Mouse (Mus musculus): ENCODE data around the gene Zbed5. TPM values are rescaled to one million over a fixed set of nuclear protein-coding genes. Genes with fewer than 3 reads are reported as not detected.

The Zbed5 gene
- total and polyA plus RNA-seq, 3 experiments = 4.5 to 6.4 (median 4.9) TPM

DNA sequence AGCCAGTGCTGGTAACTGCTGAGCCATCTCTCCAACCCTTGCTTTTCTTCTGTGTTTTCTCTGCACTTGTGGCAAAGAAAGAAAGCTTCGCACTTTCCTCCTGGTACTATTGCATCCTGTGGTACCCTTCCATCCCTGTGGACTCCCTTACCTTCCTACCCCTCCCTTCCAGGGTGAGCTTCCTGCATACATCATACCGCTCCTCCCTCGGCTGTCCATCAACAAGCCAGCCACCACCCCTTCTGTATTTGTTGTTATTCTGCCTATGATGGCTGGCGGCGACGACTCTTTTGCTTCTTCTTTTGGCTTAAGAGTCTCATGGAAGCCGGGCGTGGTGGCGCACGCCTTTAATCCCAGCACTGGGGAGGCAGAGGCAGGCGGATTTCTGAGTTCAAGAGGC lies 20.4 kb upstream of the Zbed5 start:
- Histone ChIP-seq H3K4me2 (ENCODE audit: insufficient read depth, low read depth, poor library complexity, severe bottlenecking) (no peak overlapping the region), H3K4me3 (replicated peaks in 1 of 3; ENCODE audit: low read depth in 2 of 3, low read length in 2 of 3, poor library complexity in 1 of 3) (no peak overlapping the region), H3K27me3 (replicated peaks) (no peaks in the 10 kb centered on the region), H3K27ac (ENCODE audit: insufficient read depth, low read depth) (no peak overlapping the region), H3K4me1 (ENCODE audit: control insufficient read depth in 1 of 2, insufficient read depth in 2 of 2) (no peaks in the 10 kb centered on the region), H3K36me3 (replicated peaks in 1 of 2; ENCODE audit: control insufficient read depth in 1 of 2, insufficient read depth in 1 of 2, low read length in 1 of 2) (peaks cover 0 to 2% of the 10 kb centered on the region in 2 experiments), H3K9ac (ENCODE audit: insufficient read depth, low read depth) (no peak overlapping the region), H3K79me2 (replicated peaks; ENCODE audit: control insufficient read depth, extremely low read depth, insufficient read depth, poor library complexity, severe bottlenecking) (no peaks in the 10 kb centered on the region), H3K9me3 (replicated peaks; ENCODE audit: low read length) (no peaks in the 10 kb centered on the region)
- TF ChIP-seq IRF4 (IDR thresholded peaks at IDR 0.05; ENCODE audit: low read depth, low read length) (no peak), TCF12 (IDR thresholded peaks at IDR 0.05; ENCODE audit: low read depth, low read length) (no peak), BHLHE40 (IDR thresholded peaks at IDR 0.05; ENCODE audit: low read depth, low read length) (no peak)
- dilution Hi-C loops (cut with MboI; ENCODE audit: extremely low pct_ligation_motif_present, extremely low pct_unique_long_range_greater_than_20kb, low sequenced_read_pairs) (no loop called here), in situ Hi-C loops (cut with MboI; ENCODE audit: low pct_ligation_motif_present, low pct_unique_long_range_greater_than_20kb, low sequenced_read_pairs) (no loop called here)
- no peak for DNase-seq (ENCODE audit: extremely low read depth)

DNA sequence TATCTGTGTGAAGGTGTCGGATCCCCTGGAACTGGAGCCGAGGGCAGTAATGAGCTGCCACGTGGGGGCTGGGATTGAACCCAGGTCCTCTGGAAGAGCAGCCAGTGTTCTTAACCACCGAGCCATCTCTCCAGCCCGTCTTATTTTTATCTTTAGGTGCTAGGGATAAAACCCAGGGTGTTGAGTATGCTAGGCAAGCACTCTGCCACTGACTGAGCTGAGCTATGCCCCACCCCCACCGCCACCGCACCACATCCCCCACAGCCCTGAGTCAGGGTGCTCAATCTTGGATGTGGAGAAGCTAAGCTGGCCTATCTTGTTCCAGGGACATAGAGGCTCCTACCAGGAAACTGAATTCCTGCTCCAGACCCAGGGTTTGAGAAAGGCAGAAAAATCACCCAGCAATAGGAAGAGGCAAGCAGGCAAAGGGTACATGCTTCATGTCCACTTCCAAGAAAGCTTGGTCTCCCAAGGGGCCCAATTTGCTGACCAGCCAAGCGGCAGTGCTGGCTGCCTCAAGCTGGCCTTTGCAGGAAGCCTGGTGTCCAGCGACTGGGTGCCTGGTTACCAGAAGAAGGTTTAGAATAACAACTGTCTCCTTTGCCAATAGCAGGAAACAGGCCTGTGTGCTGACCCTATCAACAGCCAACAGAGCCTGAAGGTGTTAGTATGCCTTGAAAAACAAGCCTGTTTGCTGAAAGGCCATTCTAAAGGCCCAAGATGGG lies 17.6 kb upstream of the Zbed5 start:
- H3K4me1 ChIP-seq (ENCODE audit: control insufficient read depth in 1 of 2, insufficient read depth in 2 of 2) = no peaks in the 10 kb centered on the region
- no peak overlapping the region for H3K9ac ChIP-seq (ENCODE audit: insufficient read depth, low read depth)
- no peak for DNase-seq (ENCODE audit: extremely low read depth)
- H3K4me2 ChIP-seq (ENCODE audit: insufficient read depth, low read depth, poor library complexity, severe bottlenecking) = no peak overlapping the region
- dilution Hi-C loops (cut with MboI; ENCODE audit: extremely low pct_ligation_motif_present, extremely low pct_unique_long_range_greater_than_20kb, low sequenced_read_pairs) = no loop called here
- no peaks in the 10 kb centered on the region for H3K79me2 ChIP-seq (replicated peaks; ENCODE audit: control insufficient read depth, extremely low read depth, insufficient read depth, poor library complexity, severe bottlenecking)
- no peak overlapping the region for H3K27ac ChIP-seq (ENCODE audit: insufficient read depth, low read depth)
- peaks cover 18 to 24% of the 10 kb centered on the region in 2 experiments for H3K36me3 ChIP-seq (replicated peaks in 1 of 2; ENCODE audit: control insufficient read depth in 1 of 2, insufficient read depth in 1 of 2, low read length in 1 of 2)
- no peak overlapping the region for H3K4me3 ChIP-seq (replicated peaks in 1 of 3; ENCODE audit: low read depth in 2 of 3, low read length in 2 of 3, poor library complexity in 1 of 3)
- in situ Hi-C loops (cut with MboI; ENCODE audit: low pct_ligation_motif_present, low pct_unique_long_range_greater_than_20kb, low sequenced_read_pairs) = no loop called here
- TF ChIP-seq SMC3 (IDR thresholded peaks at IDR 0.05; ENCODE audit: low read depth, low read length) = no peak
- TF ChIP-seq PAX5 (IDR thresholded peaks at IDR 0.05; ENCODE audit: low read length) = no peak
- TF ChIP-seq POLR2A (IDR thresholded peaks at IDR 0.05; ENCODE audit: low read depth, low read length) = no peak
- H3K9me3 ChIP-seq (replicated peaks; ENCODE audit: low read length) = no peaks in the 10 kb centered on the region
- no peaks in the 10 kb centered on the region for H3K27me3 ChIP-seq (replicated peaks)

DNA sequence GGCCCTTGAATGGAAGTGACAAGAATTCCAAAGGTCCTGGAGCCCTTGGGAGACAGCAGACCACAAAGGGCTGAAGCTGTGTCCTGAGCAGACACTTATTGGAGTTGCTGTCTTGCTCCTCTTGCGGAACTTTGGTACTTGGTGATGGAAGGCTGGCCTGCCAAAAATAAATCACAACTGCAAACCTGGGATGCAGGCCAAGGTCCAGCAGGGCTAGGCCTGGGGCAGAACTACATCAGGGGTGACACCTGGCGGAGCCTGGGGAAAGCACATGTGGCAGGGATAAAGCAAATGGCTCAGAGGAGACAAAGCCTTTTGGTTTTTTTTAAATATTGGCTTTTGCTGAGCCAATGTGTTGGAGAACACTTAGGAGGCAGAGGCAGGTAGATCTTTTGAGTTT lies 16.6 kb upstream of the Zbed5 start:
- in situ Hi-C loops (cut with MboI; ENCODE audit: low pct_ligation_motif_present, low pct_unique_long_range_greater_than_20kb, low sequenced_read_pairs) (no loop called here), dilution Hi-C loops (cut with MboI; ENCODE audit: extremely low pct_ligation_motif_present, extremely low pct_unique_long_range_greater_than_20kb, low sequenced_read_pairs) (no loop called here)
- TF ChIP-seq MXI1 (IDR thresholded peaks at IDR 0.05; ENCODE audit: low read depth, low read length) (no peak), RAD21 (IDR thresholded peaks at IDR 0.05; ENCODE audit: low read depth, low read length) (peak; percentile 40), GABPA (IDR thresholded peaks at IDR 0.05; ENCODE audit: insufficient replicate concordance, low read depth, low read length) (no peak), SMC3 (IDR thresholded peaks at IDR 0.05; ENCODE audit: low read depth, low read length) (peak; percentile 50), ZNF384 (IDR thresholded peaks at IDR 0.05; ENCODE audit: low read depth, low read length) (no peak), IRF4 (IDR thresholded peaks at IDR 0.05; ENCODE audit: low read depth, low read length) (no peak), MAX (IDR thresholded peaks at IDR 0.05; ENCODE audit: low read length) (no peak), E2F4 (IDR thresholded peaks at IDR 0.05; ENCODE audit: insufficient replicate concordance, low read depth, low read length) (no peak), NELFE (IDR thresholded peaks at IDR 0.05; ENCODE audit: low read depth, low read length) (no peak), CTCF (conservative IDR thresholded peaks at IDR 0.05 in 1 of 2, IDR thresholded peaks at IDR 0.05 in 1 of 2; ENCODE audit: low read depth in 2 of 2, low read length in 2 of 2) (peak in 1 of 2 experiments; percentile 61; a peak in 2 of 4 replicates)

More for the DNA sequence above, 16.6 kb upstream of the Zbed5 start:
- H3K27me3 ChIP-seq (replicated peaks) = no peaks in the 10 kb centered on the region
- H3K4me2 ChIP-seq (ENCODE audit: insufficient read depth, low read depth, poor library complexity, severe bottlenecking) = no peak overlapping the region
- peaks cover 5% of the 10 kb centered on the region for H3K79me2 ChIP-seq (replicated peaks; ENCODE audit: control insufficient read depth, extremely low read depth, insufficient read depth, poor library complexity, severe bottlenecking)
- H3K36me3 ChIP-seq (replicated peaks in 1 of 2; ENCODE audit: control insufficient read depth in 1 of 2, insufficient read depth in 1 of 2, low read length in 1 of 2) = peaks cover 24 to 32% of the 10 kb centered on the region in 2 experiments
- H3K4me1 ChIP-seq (ENCODE audit: control insufficient read depth in 1 of 2, insufficient read depth in 2 of 2) = no peaks in the 10 kb centered on the region; a peak in 1 of 4 replicates
- H3K4me3 ChIP-seq (replicated peaks in 1 of 3; ENCODE audit: low read depth in 2 of 3, low read length in 2 of 3, poor library complexity in 1 of 3) = no peak overlapping the region
- peak; percentile 19 for DNase-seq (ENCODE audit: extremely low read depth)
- no peaks in the 10 kb centered on the region for H3K9me3 ChIP-seq (replicated peaks; ENCODE audit: low read length)
- no peak overlapping the region for H3K9ac ChIP-seq (ENCODE audit: insufficient read depth, low read depth)
- no peak overlapping the region for H3K27ac ChIP-seq (ENCODE audit: insufficient read depth, low read depth)

Data from CH12.LX (cell line).